Mouse (Mus musculus) layer of hippocampus, postnatal 10 days (tissue): Measurements from ENCODE around the gene Lce1b. TPM values are rescaled to one million over a fixed set of nuclear protein-coding genes. Genes with fewer than 3 reads are reported as not detected.
"Not testable (repeated sequence)": the region's sequence is repeated elsewhere in the genome, so short reads cannot be mapped to it uniquely, and the experiment has no call there.

Source experiments
- DNase-seq, 2 experiments: peaks; one replicate each; pipeline ENCODE4 v3.0.0; 2021; ENCODE audit warnings: low spot score in 2 of 2
- long read RNA-seq: library from polyadenylated mRNA; stranded (forward); transcript quantifications from one replicate; pipeline ENCODE4 v2.0.0, GENCODE M21; 2023
- total RNA-seq, 2 experiments: library from RNA; stranded (reverse); gene quantifications; 2 replicates each; pipeline ENCODE4 v1.2.3; 2021

Gene Lce1b
- total RNA-seq = not detected
- long read RNA-seq = 0 reads

- DNase-seq = no peak
These were observed at the start of gene Lce1b for GRCm38 (mm10) chr3:92656826-92657225. Gene Lce1b, minus strand, starts transcription at chr3:92656926.

- DNase-seq = no peak
These were observed 37.9 kb upstream of the Lce1b start for GRCm38 (mm10) chr3:92694613-92695012.

GRCm38 (mm10) chr3:92691688-92692087, 35.0 kb upstream of the Lce1b start:
- DNase-seq = no peak

- DNase-seq = not testable (repeated sequence)
These were observed 32.4 kb upstream of the Lce1b start for GRCm38 (mm10) chr3:92689154-92689553.

- no peak for DNase-seq
These were observed 30.4 kb upstream of the Lce1b start, which contains the start of gene Lce1d for GRCm38 (mm10) chr3:92687110-92687509. Gene Lce1d, minus strand, starts transcription at chr3:92687210.

GRCm38 (mm10) chr3:92678947-92679346, 22.2 kb upstream of the Lce1b start, which contains the start of gene Lce1c:
Gene Lce1c, plus strand, starts transcription at chr3:92679247.
- no peak for DNase-seq

GRCm38 (mm10) chr3:92670215-92670614, 13.5 kb upstream of the Lce1b start, which contains the start of gene Lce1a2:
Gene Lce1a2, minus strand, starts transcription at chr3:92670315.
- DNase-seq = no peak

GRCm38 (mm10) chr3:92648207-92648606, 8.5 kb downstream of the Lce1b start, which contains the start of gene Lce1a1:
Gene Lce1a1, minus strand, starts transcription at chr3:92648307.
- no peak for DNase-seq

GRCm38 (mm10) chr3:92639854-92640253, 16.9 kb downstream of the Lce1b start:
- no peak for DNase-seq

GRCm38 (mm10) chr3:92638653-92638991, 18.1 kb downstream of the Lce1b start:
- no peak for DNase-seq

- no peak for DNase-seq
These were observed 18.7 kb downstream of the Lce1b start for GRCm38 (mm10) chr3:92637745-92638652.

GRCm38 (mm10) chr3:92621560-92621959, 35.2 kb downstream of the Lce1b start, which contains the start of gene Lce6a:
Gene Lce6a, minus strand, starts transcription at chr3:92621660.
- DNase-seq = no peak

- DNase-seq = no peak
These were observed 46.9 kb downstream of the Lce1b start for GRCm38 (mm10) chr3:92609804-92610203.

GRCm38 (mm10) chr3:92607392-92607791, 49.3 kb downstream of the Lce1b start, which contains the start of gene 2210017I01Rik:
Gene 2210017I01Rik, minus strand, starts transcription at chr3:92607492.
- DNase-seq = no peak

Other genes with a start within 250 kb of the Lce1b start
- not detected for gene Sprr2i, start 248.9 kb downstream of the Lce1b start, total RNA-seq
- gene Sprr2j-ps, start 238.8 kb downstream of the Lce1b start, total RNA-seq = not detected
- under 1 TPM; 0.57 to 0.96 TPM for gene Gm9774, start 227.5 kb downstream of the Lce1b start, total RNA-seq
- not detected for gene Sprr2k, start 224.3 kb downstream of the Lce1b start, total RNA-seq
- gene Sprr1b, start 218.1 kb downstream of the Lce1b start, total RNA-seq = not detected
- gene Sprr3, start 198.2 kb downstream of the Lce1b start, total RNA-seq = not detected
- gene Sprr1a, start 171.0 kb downstream of the Lce1b start, total RNA-seq = not detected
- gene Sprr4, start 156.4 kb downstream of the Lce1b start, total RNA-seq = not detected
- not detected for gene 2310046K23Rik, start 122.4 kb downstream of the Lce1b start, total RNA-seq
- not detected for gene Ivl, start 83.2 kb downstream of the Lce1b start, total RNA-seq
- not detected for gene Smcp, start 67.9 kb downstream of the Lce1b start, total RNA-seq
- not detected for gene 2210017I01Rik, start 49.4 kb downstream of the Lce1b start, total RNA-seq
- gene Lce6a, start 35.3 kb downstream of the Lce1b start, total RNA-seq = not detected
- not detected for gene Lce1a1, start 8.6 kb downstream of the Lce1b start, total RNA-seq
- gene Lce1a2, start 13.4 kb upstream of the Lce1b start, total RNA-seq = not detected
- not detected for gene Lce1c, start 22.3 kb upstream of the Lce1b start, total RNA-seq
- not detected for gene Lce1d, start 30.3 kb upstream of the Lce1b start, total RNA-seq
- gene Lce1e, start 52.1 kb upstream of the Lce1b start, total RNA-seq = not detected
- not detected for gene Lce1f, start 63.4 kb upstream of the Lce1b start, total RNA-seq
- not detected for gene Gm38119, start 82.2 kb upstream of the Lce1b start, total RNA-seq
- not detected for gene Lce1g, start 95.4 kb upstream of the Lce1b start, total RNA-seq
- not detected for gene Lce1h, start 108.1 kb upstream of the Lce1b start, total RNA-seq
- not detected for gene Lce1i, start 122.0 kb upstream of the Lce1b start, total RNA-seq
- gene Lce1j, start 133.6 kb upstream of the Lce1b start, total RNA-seq = not detected
- not detected for gene Lce1k, start 151.0 kb upstream of the Lce1b start, total RNA-seq
- gene Kprp, start 170.3 kb upstream of the Lce1b start, total RNA-seq = not detected
- gene Lce1l, start 194.4 kb upstream of the Lce1b start, total RNA-seq = not detected
- not detected for gene 2310050C09Rik, start 213.3 kb upstream of the Lce1b start, total RNA-seq